Mouse (Mus musculus): ENCODE results near the gene Cfap77.

DNA sequence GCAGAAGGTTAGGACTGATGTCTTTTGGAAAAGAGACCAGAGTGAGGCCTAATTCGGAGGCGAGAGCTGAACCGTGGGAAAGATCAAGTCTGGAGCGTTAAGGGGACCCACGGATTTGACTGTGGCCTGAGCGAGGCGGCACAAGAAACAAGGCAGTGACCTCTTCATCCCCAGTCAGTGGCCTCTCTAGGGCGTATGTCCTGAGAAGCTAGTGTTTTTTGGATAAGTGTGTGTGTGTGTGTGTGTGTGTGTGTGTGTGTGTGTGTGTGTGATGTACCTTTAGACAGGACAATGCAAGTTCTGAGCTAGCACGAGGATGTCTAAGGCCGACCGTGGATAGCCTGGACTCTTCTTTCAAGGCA lies 137.7 kb downstream of the Cfap77 start:
- no peak for TF ChIP-seq CTCF (IDR thresholded peaks at IDR 0.05; ENCODE audit: control insufficient read depth, insufficient read depth, insufficient read length)
- TF ChIP-seq USF1 (IDR thresholded peaks at IDR 0.05; ENCODE audit: low read depth) = no peak
- TF ChIP-seq MAX (IDR thresholded peaks at IDR 0.05) = no peak
